Mouse (Mus musculus): Measurements from ENCODE around the gene Trim27. TPM values are rescaled to one million over a fixed set of nuclear protein-coding genes. Genes with fewer than 3 reads are reported as not detected.
A peak's percentile ranks its signal among the peaks of the same experiment; 100 is the strongest.

Trim27 gene
- polyA plus RNA-seq, 1 experiment from 2014 or later: 173 TPM

GRCm38 (mm10) chr13:21172241-21173027 is 6.8 kb upstream of the Trim27 start:
- 1% methylated on average over 16 of the region's 16 CpGs for WGBS
- H3K9me3 ChIP-seq (ENCODE audit: low read depth, low read length): no peaks in the 10 kb centered on the region
- H3K27me3 ChIP-seq (ENCODE audit: insufficient read depth, low read length): no peaks in the 10 kb centered on the region
- H3K4me2 ChIP-seq: peak overlapping the region; percentile 99
- ATAC-seq (ENCODE audit: insufficient read depth): peak; percentile 53
- DNase-seq: peak; percentile 94
- TF ChIP-seq CTCF (IDR thresholded peaks at IDR 0.05; ENCODE audit: low read depth): no peak
- peak overlapping the region; percentile 81; the same call in 1 of the 2 replicates for H3K27ac ChIP-seq (ENCODE audit: low read depth)
- peak overlapping the region; percentile 39 for H3K4me3 ChIP-seq (ENCODE audit: low read depth, low read length)
- H3K36me3 ChIP-seq (ENCODE audit: insufficient read depth): no peaks in the 10 kb centered on the region
- no peak overlapping the region; the same call in 1 of the 2 replicates for H3K9ac ChIP-seq
- no peaks in the 10 kb centered on the region for H3K4me1 ChIP-seq (ENCODE audit: insufficient read depth)

DNA sequence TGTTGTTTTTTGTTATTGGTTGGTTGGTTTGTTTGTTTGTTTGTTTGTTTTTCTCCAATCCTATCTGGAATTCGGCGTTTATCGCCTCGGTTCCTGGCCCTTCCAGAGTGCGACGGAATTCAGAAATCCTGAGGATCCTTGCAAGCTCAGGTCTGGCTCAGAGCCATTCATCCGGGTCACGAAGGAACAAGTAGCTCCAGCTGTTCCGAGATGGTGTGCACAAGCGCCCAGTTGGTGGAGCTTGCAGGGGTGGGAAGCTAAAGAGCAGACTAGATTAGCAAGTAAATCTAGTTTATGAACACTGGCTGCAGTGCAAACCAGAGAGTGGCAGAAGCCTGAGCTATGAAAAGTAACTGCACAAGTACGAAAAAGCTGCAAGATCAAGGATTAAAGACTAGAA is 6.2 kb upstream of the Trim27 start:
- under 1% methylated on average over 11 of the region's 11 CpGs for WGBS
- Histone ChIP-seq H3K4me2 (peak overlapping the region; percentile 99), H3K9ac (peak overlapping the region; percentile 36), H3K4me3 (ENCODE audit: low read depth, low read length) (peak overlapping the region; percentile 39), H3K4me1 (ENCODE audit: insufficient read depth) (no peaks in the 10 kb centered on the region), H3K36me3 (ENCODE audit: insufficient read depth) (no peaks in the 10 kb centered on the region), H3K9me3 (ENCODE audit: low read depth, low read length) (no peaks in the 10 kb centered on the region), H3K27ac (ENCODE audit: low read depth) (peak overlapping the region; percentile 81), H3K27me3 (ENCODE audit: insufficient read depth, low read length) (no peaks in the 10 kb centered on the region)
- ATAC-seq (ENCODE audit: insufficient read depth): peak; percentile 48
- 0 out of 2 replicates have a peak, but pooled peaks have one; percentile 7 for TF ChIP-seq CTCF (IDR thresholded peaks at IDR 0.05; ENCODE audit: low read depth)
- DNase-seq: peak; percentile 96

DNA sequence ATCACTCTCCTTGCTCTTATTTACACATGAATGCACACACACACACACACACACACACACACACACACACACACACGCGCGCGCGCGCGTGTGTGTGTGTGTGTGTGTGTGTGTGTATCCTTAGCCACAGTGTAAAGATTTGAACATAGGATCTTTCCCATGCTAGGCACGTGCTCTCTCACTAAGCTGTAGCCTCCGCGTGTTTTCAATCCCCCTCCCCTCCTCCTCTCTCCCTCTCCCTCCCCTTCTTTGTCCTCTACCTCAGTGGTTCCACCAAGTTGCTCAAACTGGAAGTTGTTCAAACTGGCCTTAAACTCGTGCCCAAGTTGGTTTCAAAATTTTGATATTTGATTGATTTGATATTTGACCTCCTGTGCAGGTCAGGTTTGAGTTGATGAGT is 2.5 kb upstream of the Trim27 start:
- Histone ChIP-seq H3K9me3 (ENCODE audit: low read depth, low read length) (no peaks in the 10 kb centered on the region), H3K4me1 (ENCODE audit: insufficient read depth) (peaks cover 9% of the 10 kb centered on the region; the same call in 1 of the 2 replicates), H3K9ac (no peak overlapping the region), H3K27ac (ENCODE audit: low read depth) (no peak overlapping the region), H3K27me3 (ENCODE audit: insufficient read depth, low read length) (no peaks in the 10 kb centered on the region), H3K4me3 (ENCODE audit: low read depth, low read length) (no peak overlapping the region), H3K36me3 (ENCODE audit: insufficient read depth) (peaks cover 2% of the 10 kb centered on the region; the same call in 1 of the 2 replicates), H3K4me2 (no peak overlapping the region)
- 75% methylated on average over 11 of the region's 11 CpGs for WGBS
- DNase-seq: no peak
- ATAC-seq (ENCODE audit: insufficient read depth): no peak
- no peak for TF ChIP-seq CTCF (IDR thresholded peaks at IDR 0.05; ENCODE audit: low read depth)

DNA sequence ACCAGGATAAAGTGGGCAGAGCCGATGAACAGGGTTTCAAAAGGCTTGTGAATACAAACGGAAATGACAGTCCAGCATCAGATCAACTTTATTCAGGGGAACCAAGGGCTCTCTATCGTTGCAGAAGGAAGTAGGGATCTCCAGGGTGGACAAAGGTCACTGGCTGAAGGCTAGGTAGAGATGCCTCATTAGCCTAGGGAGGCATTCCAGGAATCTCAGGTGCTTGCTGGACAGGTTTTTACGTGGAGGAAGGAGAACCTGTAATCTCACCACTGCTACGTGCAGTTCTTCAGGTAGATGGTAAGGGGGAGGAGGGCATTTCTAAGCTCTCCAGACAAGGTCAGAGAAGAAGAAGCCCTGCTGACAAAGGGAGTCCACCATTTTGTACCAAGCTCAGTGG is 1.6 kb upstream of the Trim27 start:
- Histone ChIP-seq H3K4me2 (no peak overlapping the region), H3K27ac (ENCODE audit: low read depth) (no peak overlapping the region), H3K9me3 (ENCODE audit: low read depth, low read length) (no peaks in the 10 kb centered on the region), H3K27me3 (ENCODE audit: insufficient read depth, low read length) (no peaks in the 10 kb centered on the region), H3K4me3 (ENCODE audit: low read depth, low read length) (no peak overlapping the region), H3K4me1 (ENCODE audit: insufficient read depth) (peaks cover 13% of the 10 kb centered on the region; the same call in 1 of the 2 replicates), H3K36me3 (ENCODE audit: insufficient read depth) (peaks cover 11% of the 10 kb centered on the region), H3K9ac (no peak overlapping the region)
- no peak for TF ChIP-seq CTCF (IDR thresholded peaks at IDR 0.05; ENCODE audit: low read depth)
- DNase-seq (peak; percentile 52), ATAC-seq (ENCODE audit: insufficient read depth) (no peak)
- WGBS: 45% methylated on average over 5 of the region's 5 CpGs

- H3K4me3 ChIP-seq (ENCODE audit: low read depth, low read length): no peak overlapping the region
- no peaks in the 10 kb centered on the region for H3K9me3 ChIP-seq (ENCODE audit: low read depth, low read length)
- 81% methylated on average over 5 of the region's 5 CpGs for WGBS
- DNase-seq: no peak
- H3K9ac ChIP-seq: no peak overlapping the region
- H3K36me3 ChIP-seq (ENCODE audit: insufficient read depth): peaks cover 18% of the 10 kb centered on the region
- H3K27ac ChIP-seq (ENCODE audit: low read depth): peak overlapping the region; percentile 13; the same call in 1 of the 2 replicates
- no peak for TF ChIP-seq CTCF (IDR thresholded peaks at IDR 0.05; ENCODE audit: low read depth)
- no peaks in the 10 kb centered on the region for H3K27me3 ChIP-seq (ENCODE audit: insufficient read depth, low read length)
- H3K4me1 ChIP-seq (ENCODE audit: insufficient read depth): peaks cover 13% of the 10 kb centered on the region; the same call in 1 of the 2 replicates
- ATAC-seq (ENCODE audit: insufficient read depth): no peak
- peak overlapping the region; percentile 89 for H3K4me2 ChIP-seq
Measured at GRCm38 (mm10) chr13:21178364-21178763, 881 bp upstream of the Trim27 start.

- Histone ChIP-seq H3K4me1 (ENCODE audit: insufficient read depth) (peaks cover 13% of the 10 kb centered on the region; the same call in 1 of the 2 replicates), H3K9me3 (ENCODE audit: low read depth, low read length) (no peaks in the 10 kb centered on the region), H3K9ac (peak overlapping the region; percentile 96), H3K4me3 (ENCODE audit: low read depth, low read length) (peak overlapping the region; percentile 100), H3K27ac (ENCODE audit: low read depth) (peak overlapping the region; percentile 97), H3K4me2 (peak overlapping the region; percentile 89), H3K36me3 (ENCODE audit: insufficient read depth) (peaks cover 33% of the 10 kb centered on the region), H3K27me3 (ENCODE audit: insufficient read depth, low read length) (no peaks in the 10 kb centered on the region)
- DNase-seq: peak; percentile 94
- no peak for TF ChIP-seq CTCF (IDR thresholded peaks at IDR 0.05; ENCODE audit: low read depth)
- ATAC-seq (ENCODE audit: insufficient read depth): peak; percentile 96
- WGBS: under 1% methylated on average over 79 of the region's 80 CpGs
Measured at GRCm38 (mm10) chr13:21179724-21180550, 692 bp downstream of the Trim27 start.

Measured in lung, embryonic 14.5 days (tissue).